Mouse (Mus musculus) midbrain, embryonic 13.5 days (tissue): ENCODE measurements around the gene Thtpa. TPM values are rescaled to one million over a fixed set of nuclear protein-coding genes. Genes with fewer than 3 reads are reported as not detected.
A peak's percentile ranks its signal among the peaks of the same experiment; 100 is the strongest.

ENCODE experiments used
- ATAC-seq: fragments of 200-750 bp; cut with Nextera tagmentation; 2 replicates; pipeline ENCODE4 v1.8.0; 2017; ENCODE audit warnings: mild to moderate bottlenecking, moderate TSS enrichment, moderate library complexity
- H3K27ac ChIP-seq: fragments of 300-500 bp; sonication (generic); 2 replicates; pipeline ENCODE4 v1.5.1; 2015; ENCODE audit warnings: inconsistent platforms, mild to moderate bottlenecking, moderate library complexity
- H3K27me3 ChIP-seq: fragments of 300-500 bp; sonication (generic); 2 replicates; pipeline ENCODE4 v1.6.1; 2015; ENCODE audit warnings: mild to moderate bottlenecking, inconsistent platforms
- H3K36me3 ChIP-seq: fragments of 300-500 bp; sonication (generic); 2 replicates; pipeline ENCODE4 v1.6.1; 2015; ENCODE audit warnings: mild to moderate bottlenecking, inconsistent platforms
- H3K4me1 ChIP-seq: fragments of 300-500 bp; sonication (generic); replicated peaks from 2 replicates; pipeline ENCODE4 v1.6.1; 2015; ENCODE audit warnings: inconsistent platforms
- H3K4me2 ChIP-seq: fragments of 300-500 bp; sonication (generic); replicated peaks from 2 replicates; pipeline ENCODE4 v1.6.1; 2015; ENCODE audit warnings: moderate library complexity, mild to moderate bottlenecking, inconsistent platforms
- H3K4me3 ChIP-seq: fragments of 300-500 bp; sonication (generic); replicated peaks from 2 replicates; pipeline ENCODE4 v1.5.1; 2015; ENCODE audit warnings: mild to moderate bottlenecking, inconsistent platforms
- H3K9ac ChIP-seq: fragments of 300-500 bp; sonication (generic); replicated peaks from 2 replicates; pipeline ENCODE4 v1.6.1; 2015; ENCODE audit warnings: mild to moderate bottlenecking, inconsistent platforms
- H3K9me3 ChIP-seq: fragments of 300-500 bp; sonication (generic); 2 replicates; pipeline ENCODE4 v1.6.1; 2016; ENCODE audit warnings: mild to moderate bottlenecking, inconsistent platforms
- WGBS: fragments of 180-500 bp; shearing (Covaris S2); methylation state at CpG from one replicate; pipeline ENCODE4 v1.1.7; 2015; 5-methylcytosine and 5-hydroxymethylcytosine counted together
- polyA plus RNA-seq: library from polyadenylated mRNA; unstranded; fragments of >200 nt; fragmentation: Nextera tagmentation; extraction: Ambion mirVana; gene quantifications from 2 replicates; pipeline ENCODE4 v1.2.1, GENCODE M21; 2015

Thtpa gene
- polyA plus RNA-seq, 1 experiment from 2014 or later, result 32.1 TPM

- Histone ChIP-seq H3K4me1 (peaks cover 65% of the 10 kb centered on the region), H3K27ac (peak overlapping the region; percentile 92), H3K9me3 (no peaks in the 10 kb centered on the region), H3K36me3 (peaks cover 8% of the 10 kb centered on the region), H3K4me3 (0 out of 2 replicates have a peak overlapping the region, but pooled peaks have one; percentile 3), H3K4me2 (peak overlapping the region; percentile 47), H3K27me3 (no peaks in the 10 kb centered on the region), H3K9ac (peak overlapping the region; percentile 61; the same call in 1 of the 2 replicates)
- peak; percentile 41 for ATAC-seq
- WGBS, result 24% methylated on average over 8 of the region's 8 CpGs
Measured at GRCm38 (mm10) chr14:55079214-55079970, 15.2 kb upstream of the Thtpa start.

- Histone ChIP-seq H3K27me3 (no peaks in the 10 kb centered on the region), H3K4me3 (no peak overlapping the region), H3K36me3 (no peaks in the 10 kb centered on the region), H3K4me2 (0 out of 2 replicates have a peak overlapping the region, but pooled peaks have one; percentile 2), H3K27ac (peak overlapping the region; percentile 30; the same call in 1 of the 2 replicates), H3K9me3 (no peaks in the 10 kb centered on the region), H3K9ac (0 out of 2 replicates have a peak overlapping the region, but pooled peaks have one; percentile 19), H3K4me1 (peaks cover 75% of the 10 kb centered on the region)
- 32% methylated on average over 5 of the region's 5 CpGs for WGBS
- no peak for ATAC-seq
Measured at GRCm38 (mm10) chr14:55081105-55081504, 13.5 kb upstream of the Thtpa start.

- no peak for ATAC-seq
- H3K36me3 ChIP-seq, result no peaks in the 10 kb centered on the region
- no peaks in the 10 kb centered on the region for H3K9me3 ChIP-seq
- no peak overlapping the region for H3K9ac ChIP-seq
- no peaks in the 10 kb centered on the region for H3K27me3 ChIP-seq
- H3K4me3 ChIP-seq, result no peak overlapping the region
- 82% methylated on average over 6 of the region's 6 CpGs for WGBS
- no peak overlapping the region for H3K4me2 ChIP-seq
- H3K27ac ChIP-seq, result no peak overlapping the region
- peaks cover 75% of the 10 kb centered on the region for H3K4me1 ChIP-seq
Measured at GRCm38 (mm10) chr14:55083481-55083880, 11.1 kb upstream of the Thtpa start.

- Histone ChIP-seq H3K9me3 (no peaks in the 10 kb centered on the region), H3K36me3 (no peaks in the 10 kb centered on the region), H3K4me3 (no peak overlapping the region), H3K4me1 (peaks cover 78% of the 10 kb centered on the region), H3K4me2 (no peak overlapping the region), H3K27me3 (no peaks in the 10 kb centered on the region), H3K9ac (no peak overlapping the region), H3K27ac (peak overlapping the region; percentile 71)
- 44% methylated on average over 9 of the region's 9 CpGs for WGBS
- ATAC-seq, result peak; percentile 62
Measured at GRCm38 (mm10) chr14:55085324-55086008, 9.1 kb upstream of the Thtpa start.

- no peak overlapping the region for H3K4me2 ChIP-seq
- H3K36me3 ChIP-seq, result no peaks in the 10 kb centered on the region
- H3K27ac ChIP-seq, result peak overlapping the region; percentile 71; the same call in 1 of the 2 replicates
- no peak for ATAC-seq
- peaks cover 82% of the 10 kb centered on the region for H3K4me1 ChIP-seq
- no peaks in the 10 kb centered on the region for H3K9me3 ChIP-seq
- H3K9ac ChIP-seq, result no peak overlapping the region
- WGBS, result 94% methylated on average over 6 of the region's 6 CpGs
- H3K27me3 ChIP-seq, result no peaks in the 10 kb centered on the region
- no peak overlapping the region for H3K4me3 ChIP-seq
Measured at GRCm38 (mm10) chr14:55086009-55086514, 8.5 kb upstream of the Thtpa start.

GRCm38 (mm10) chr14:55089199-55089947 lies 5.2 kb upstream of the Thtpa start:
- Histone ChIP-seq H3K4me1 (peaks cover 70% of the 10 kb centered on the region), H3K4me3 (peak overlapping the region; percentile 73), H3K36me3 (no peaks in the 10 kb centered on the region), H3K27me3 (0 out of 2 replicates have a peak, but pooled peaks cover 4% of the 10 kb centered on the region), H3K9ac (peak overlapping the region; percentile 95), H3K27ac (peak overlapping the region; percentile 61), H3K9me3 (no peaks in the 10 kb centered on the region), H3K4me2 (peak overlapping the region; percentile 95)
- WGBS, result 50% methylated on average over 13 of the region's 13 CpGs
- ATAC-seq, result no peak

GRCm38 (mm10) chr14:55091209-55091865 lies 3.2 kb upstream of the Thtpa start:
- ATAC-seq, result peak; percentile 12; the same call in 1 of the 2 replicates
- no peaks in the 10 kb centered on the region for H3K9me3 ChIP-seq
- WGBS, result 2% methylated on average over 34 of the region's 34 CpGs
- H3K36me3 ChIP-seq, result no peaks in the 10 kb centered on the region
- H3K4me3 ChIP-seq, result peak overlapping the region; percentile 73
- H3K4me1 ChIP-seq, result peaks cover 72% of the 10 kb centered on the region
- H3K27me3 ChIP-seq, result 0 out of 2 replicates have a peak, but pooled peaks cover 4% of the 10 kb centered on the region
- H3K27ac ChIP-seq, result peak overlapping the region; percentile 93
- H3K9ac ChIP-seq, result peak overlapping the region; percentile 95
- H3K4me2 ChIP-seq, result peak overlapping the region; percentile 95

GRCm38 (mm10) chr14:55092011-55092577 lies 2.5 kb upstream of the Thtpa start, which contains the start of gene Zfhx2:
Zfhx2 (minus strand) TSS chr14:55092324.
- peak within 1 kb of the TSS; percentile 93 for H3K27ac ChIP-seq
- peaks cover 72% of the 10 kb centered on the region for H3K4me1 ChIP-seq
- 0 out of 2 replicates have a peak, but pooled peaks cover 4% of the 10 kb centered on the region for H3K27me3 ChIP-seq
- H3K4me3 ChIP-seq, result peak within 1 kb of the TSS; percentile 73
- no peaks in the 10 kb centered on the region for H3K9me3 ChIP-seq
- under 1% methylated on average over 34 of the region's 34 CpGs for WGBS
- H3K36me3 ChIP-seq, result no peaks in the 10 kb centered on the region
- peak; percentile 93 for ATAC-seq
- H3K4me2 ChIP-seq, result peak within 1 kb of the TSS; percentile 95
- H3K9ac ChIP-seq, result peak within 1 kb of the TSS; percentile 95

GRCm38 (mm10) chr14:55093927-55094326 lies 657 bp upstream of the Thtpa start:
- Histone ChIP-seq H3K4me2 (peak overlapping the region; percentile 76), H3K9me3 (no peaks in the 10 kb centered on the region), H3K27me3 (0 out of 2 replicates have a peak, but pooled peaks cover 4% of the 10 kb centered on the region), H3K4me1 (peaks cover 62% of the 10 kb centered on the region), H3K36me3 (0 out of 2 replicates have a peak, but pooled peaks cover 4% of the 10 kb centered on the region), H3K4me3 (no peak overlapping the region), H3K9ac (no peak overlapping the region), H3K27ac (no peak overlapping the region)
- whole genome bisulfite sequencing, result 41% methylated on average over 6 of the region's 6 CpGs
- ATAC-seq, result no peak

- Histone ChIP-seq H3K27me3 (0 out of 2 replicates have a peak, but pooled peaks cover 4% of the 10 kb centered on the region), H3K4me2 (peak overlapping the region; percentile 76), H3K36me3 (0 out of 2 replicates have a peak, but pooled peaks cover 7% of the 10 kb centered on the region), H3K4me3 (peak overlapping the region; percentile 64), H3K4me1 (peaks cover 49% of the 10 kb centered on the region), H3K9me3 (no peaks in the 10 kb centered on the region), H3K27ac (peak overlapping the region; percentile 95), H3K9ac (peak overlapping the region; percentile 82)
- WGBS, result 62% methylated on average over 9 of the region's 9 CpGs
- ATAC-seq, result no peak
Measured at GRCm38 (mm10) chr14:55095263-55095662, 679 bp downstream of the Thtpa start.
